In the genomic region with DNA sequence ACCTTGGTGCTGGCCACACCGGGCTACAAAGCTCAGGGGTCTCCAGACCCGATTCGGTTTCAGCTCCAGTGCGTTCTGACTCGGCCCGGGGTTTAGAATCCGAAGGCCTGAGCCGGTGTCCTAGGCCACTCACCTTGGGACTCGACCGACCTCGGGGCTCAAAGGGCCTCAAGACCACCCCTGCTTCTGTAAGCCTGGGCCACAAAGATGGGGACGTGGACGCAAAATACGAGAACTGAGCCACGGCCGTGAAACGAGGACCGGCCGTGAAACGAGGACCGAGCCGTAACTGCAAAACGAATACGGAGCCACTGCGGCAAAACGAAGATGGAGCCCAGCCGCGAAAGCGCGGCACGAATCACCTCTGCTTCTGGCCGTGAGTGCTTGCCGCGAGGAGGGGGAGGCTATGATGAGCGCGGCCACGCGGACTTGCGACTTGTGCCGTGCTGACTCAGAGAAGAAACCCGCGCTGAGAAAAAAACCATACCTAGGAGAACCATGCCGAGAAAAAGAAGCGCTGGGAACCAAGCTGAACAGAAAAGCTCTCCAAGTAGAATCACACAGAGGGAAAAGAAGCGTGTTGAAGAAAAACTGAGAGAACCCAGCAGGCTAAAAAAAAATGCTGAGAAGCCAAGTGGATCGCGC, we compare ENCODE assay signal across 7 mouse cellular contexts.
DNase-seq lines count a peak whose midpoint lies in the region; ATAC-seq and TF ChIP-seq lines count a peak whose summit lies in the region.

No protein-coding gene starts in this region.

- H3K9ac ChIP-seq in hindbrain, embryonic 16.5 days (ENCODE audit: low read depth, low read length) = peak overlapping the region; percentile 71
- peak overlapping the region; percentile 79 for H3K9ac ChIP-seq in limb, embryonic 13.5 days
- H3K9ac ChIP-seq in midbrain, embryonic 12.5 days (replicated peaks) = peak overlapping the region; percentile 55

- no peak for DNase-seq in G1E (ENCODE audit: low spot score)
- DNase-seq in forebrain, embryonic 10.5 days (ENCODE audit: extremely low spot score, low spot score) = peak; percentile 38
- peak; percentile 31 for DNase-seq in spleen, postnatal 36 days (ENCODE audit: low spot score in 2 of 2)

- 55% methylated on average over 47 of the region's 47 CpGs for WGBS in forebrain, embryonic 10.5 days
- 56% methylated on average over 47 of the region's 47 CpGs for WGBS in hindbrain, embryonic 16.5 days
- 60% methylated on average over 47 of the region's 47 CpGs for WGBS in limb, embryonic 13.5 days
- 50% methylated on average over 47 of the region's 47 CpGs for WGBS in midbrain, embryonic 12.5 days

- peaks cover 20% of the 10 kb centered on the region for H3K4me1 ChIP-seq in G1E (ENCODE audit: insufficient read depth, low read depth, low read length)
- H3K4me1 ChIP-seq in bone marrow macrophage, adult 2 months (ENCODE audit: control insufficient read depth, insufficient read depth, low read length) = peaks cover 12% of the 10 kb centered on the region
- H3K4me1 ChIP-seq in forebrain, embryonic 10.5 days = peaks cover 40% of the 10 kb centered on the region
- H3K4me1 ChIP-seq in hindbrain, embryonic 16.5 days (ENCODE audit: control insufficient read depth, insufficient read depth, low read depth, low read length) = peaks cover 8% of the 10 kb centered on the region
- H3K4me1 ChIP-seq in limb, embryonic 13.5 days = peaks cover 35% of the 10 kb centered on the region
- H3K4me1 ChIP-seq in midbrain, embryonic 12.5 days = peaks cover 17% of the 10 kb centered on the region

- H3K4me3 ChIP-seq in G1E (ENCODE audit: low read depth, low read length) = peak overlapping the region; percentile 77
- H3K4me3 ChIP-seq in bone marrow macrophage, adult 2 months (ENCODE audit: insufficient read depth, low read length) = peak overlapping the region; percentile 67
- peak overlapping the region; percentile 65 for H3K4me3 ChIP-seq in forebrain, embryonic 10.5 days
- peak overlapping the region; percentile 58 for H3K4me3 ChIP-seq in hindbrain, embryonic 16.5 days (ENCODE audit: low read length)
- peak overlapping the region; percentile 62 for H3K4me3 ChIP-seq in limb, embryonic 13.5 days
- peak overlapping the region; percentile 63 for H3K4me3 ChIP-seq in midbrain, embryonic 12.5 days

- TF ChIP-seq POLR2A in bone marrow macrophage, adult 2 months (IDR thresholded peaks at IDR 0.05; ENCODE audit: borderline replicate concordance, low read depth, low read length) = no peak

- H3K9me3 ChIP-seq in G1E (replicated peaks) = no peaks in the 10 kb centered on the region
- H3K9me3 ChIP-seq in forebrain, embryonic 10.5 days = peaks cover 18% of the 10 kb centered on the region
- H3K9me3 ChIP-seq in hindbrain, embryonic 16.5 days (ENCODE audit: control insufficient read depth, low read length) = peaks cover 8% of the 10 kb centered on the region
- peaks cover 20% of the 10 kb centered on the region for H3K9me3 ChIP-seq in limb, embryonic 13.5 days
- H3K9me3 ChIP-seq in midbrain, embryonic 12.5 days = no peaks in the 10 kb centered on the region; the same call in 1 of the 2 replicates

- H3K36me3 ChIP-seq in G1E (replicated peaks) = peaks cover 13% of the 10 kb centered on the region
- peaks cover 13% of the 10 kb centered on the region for H3K36me3 ChIP-seq in forebrain, embryonic 10.5 days (replicated peaks)
- H3K36me3 ChIP-seq in hindbrain, embryonic 16.5 days (ENCODE audit: control insufficient read depth, insufficient read depth, low read length) = no peaks in the 10 kb centered on the region
- no peaks in the 10 kb centered on the region for H3K36me3 ChIP-seq in limb, embryonic 13.5 days
- H3K36me3 ChIP-seq in midbrain, embryonic 12.5 days = no peaks in the 10 kb centered on the region

- peak overlapping the region; percentile 63 for H3K27ac ChIP-seq in bone marrow macrophage, adult 2 months (ENCODE audit: insufficient read depth, low read depth, low read length)
- H3K27ac ChIP-seq in forebrain, embryonic 10.5 days = peak overlapping the region; percentile 87
- H3K27ac ChIP-seq in hindbrain, embryonic 16.5 days (ENCODE audit: low read depth, low read length) = peak overlapping the region; percentile 76
- peak overlapping the region; percentile 85 for H3K27ac ChIP-seq in limb, embryonic 13.5 days
- peak overlapping the region; percentile 60 for H3K27ac ChIP-seq in midbrain, embryonic 12.5 days (replicated peaks)

- ATAC-seq in G1E (ENCODE audit: extremely low read depth, insufficient number of reproducible peaks, low FRiP score, poor library complexity, severe bottlenecking) = no peak
- ATAC-seq in hindbrain, embryonic 16.5 days = no peak
- ATAC-seq in limb, embryonic 13.5 days (ENCODE audit: low FRiP score, low read depth) = no peak
- ATAC-seq in midbrain, embryonic 12.5 days (ENCODE audit: low FRiP score, low read depth) = no peak

- no peak for TF ChIP-seq CTCF in G1E (IDR thresholded peaks at IDR 0.05; ENCODE audit: low read depth, low read length)
- TF ChIP-seq CTCF in bone marrow macrophage, adult 2 months (IDR thresholded peaks at IDR 0.05; ENCODE audit: low read depth, low read length) = no peak

- H3K27me3 ChIP-seq in G1E (ENCODE audit: insufficient read depth, low read length) = peaks cover 4% of the 10 kb centered on the region; the same call in 1 of the 2 replicates
- peaks cover 10% of the 10 kb centered on the region; the same call in 1 of the 2 replicates for H3K27me3 ChIP-seq in forebrain, embryonic 10.5 days (ENCODE audit: poor library complexity, severe bottlenecking)
- no peaks in the 10 kb centered on the region for H3K27me3 ChIP-seq in hindbrain, embryonic 16.5 days (replicated peaks; ENCODE audit: control insufficient read depth, insufficient read depth, low read length)
- no peaks in the 10 kb centered on the region for H3K27me3 ChIP-seq in limb, embryonic 13.5 days
- H3K27me3 ChIP-seq in midbrain, embryonic 12.5 days = no peaks in the 10 kb centered on the region

- peak overlapping the region; percentile 53 for H3K4me2 ChIP-seq in hindbrain, embryonic 16.5 days (ENCODE audit: low read length)
- peak overlapping the region; percentile 68 for H3K4me2 ChIP-seq in limb, embryonic 13.5 days (replicated peaks)
- peak overlapping the region; percentile 57 for H3K4me2 ChIP-seq in midbrain, embryonic 12.5 days (replicated peaks)
